Comparison of ENCODE assay signal across 8 mouse cellular contexts in the genomic region with DNA sequence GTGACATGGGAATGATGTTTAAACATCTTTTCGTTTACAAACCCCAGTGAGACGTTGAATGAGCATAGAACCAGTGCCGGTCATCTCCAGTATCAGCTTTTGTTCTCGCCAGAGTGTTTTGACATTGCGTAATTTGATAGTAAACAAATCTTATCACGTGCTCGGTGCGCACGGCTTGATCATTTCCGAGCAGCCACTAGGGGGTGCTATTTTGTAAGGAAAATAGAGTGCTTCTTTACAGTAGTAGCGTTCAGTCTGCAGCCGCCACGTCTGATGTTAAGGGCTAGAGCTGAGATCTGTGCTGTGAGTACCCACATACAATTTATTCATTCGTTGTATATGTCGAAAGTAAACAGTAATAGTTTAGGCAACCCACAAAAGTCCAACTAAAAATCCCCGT.
A peak's percentile ranks its signal among the peaks of the same experiment; 100 is the strongest.
DNase-seq lines count a peak whose midpoint lies in the region; ATAC-seq lines count a peak whose summit lies in the region.

No protein-coding gene starts in this region.

- H3K27ac ChIP-seq in hindbrain, embryonic 11.5 days (ENCODE audit: low read depth, low read length), result no peak overlapping the region
- H3K27ac ChIP-seq in lung, embryonic 15.5 days, result no peak overlapping the region

- H3K4me3 ChIP-seq in hindbrain, embryonic 11.5 days (ENCODE audit: low read depth, low read length), result no peak overlapping the region
- peak overlapping the region; percentile 14; the same call in 1 of the 2 replicates for H3K4me3 ChIP-seq in lung, embryonic 15.5 days

- H3K4me2 ChIP-seq in hindbrain, embryonic 11.5 days (replicated peaks; ENCODE audit: low read depth, low read length), result 0 out of 2 replicates have a peak overlapping the region, but pooled peaks have one; percentile 3
- peak overlapping the region; percentile 32; the same call in 1 of the 2 replicates for H3K4me2 ChIP-seq in lung, embryonic 15.5 days

- no peaks in the 10 kb centered on the region for H3K9me3 ChIP-seq in hindbrain, embryonic 11.5 days (ENCODE audit: control insufficient read depth, low read length)
- H3K9me3 ChIP-seq in lung, embryonic 15.5 days, result no peaks in the 10 kb centered on the region

- H3K4me1 ChIP-seq in hindbrain, embryonic 11.5 days (replicated peaks; ENCODE audit: control insufficient read depth, insufficient read depth, low read length), result no peaks in the 10 kb centered on the region
- H3K4me1 ChIP-seq in lung, embryonic 15.5 days, result no peaks in the 10 kb centered on the region

- 4% methylated on average over 16 of the region's 16 CpGs for WGBS in hindbrain, embryonic 11.5 days
- WGBS in lung, embryonic 15.5 days, result 3% methylated on average over 16 of the region's 16 CpGs

- ATAC-seq in hindbrain, embryonic 11.5 days (ENCODE audit: low FRiP score), result peak; percentile 78; the same call in 1 of the 2 replicates
- ATAC-seq in lung, embryonic 15.5 days (ENCODE audit: borderline replicate concordance, extremely low read depth, low FRiP score, low TSS enrichment), result peak; percentile 76; the same call in 1 of the 2 replicates

- no peak overlapping the region for H3K9ac ChIP-seq in hindbrain, embryonic 11.5 days (ENCODE audit: low read depth, low read length)
- no peak overlapping the region for H3K9ac ChIP-seq in lung, embryonic 15.5 days

- H3K36me3 ChIP-seq in hindbrain, embryonic 11.5 days (ENCODE audit: control insufficient read depth, insufficient read depth, low read length), result no peaks in the 10 kb centered on the region
- no peaks in the 10 kb centered on the region for H3K36me3 ChIP-seq in lung, embryonic 15.5 days

- peak; percentile 89 for DNase-seq in NIH3T3 (ENCODE audit: low read depth)
- DNase-seq in cerebellum, adult 9-11 months, result peak; percentile 51
- DNase-seq in frontal cortex, postnatal 14 days (ENCODE audit: low spot score in 2 of 2), result peak; percentile 59 to 73
- DNase-seq in hindbrain, embryonic 11.5 days (ENCODE audit: low spot score), result peak; percentile 87
- peak; percentile 74 to 85 for DNase-seq in layer of hippocampus, adult 8-10 months (ENCODE audit: low spot score in 2 of 2)
- DNase-seq in ovary, postnatal 14 days (ENCODE audit: low spot score), result peak; percentile 73
- DNase-seq in thymus, postnatal 36 days, result peak; percentile 10 to 16

- H3K27me3 ChIP-seq in hindbrain, embryonic 11.5 days (ENCODE audit: control insufficient read depth, insufficient read depth, low read length), result no peaks in the 10 kb centered on the region
- H3K27me3 ChIP-seq in lung, embryonic 15.5 days, result no peaks in the 10 kb centered on the region

Comparison
In these comparisons a context has a peak if more than half of its experiments do, and no peak if none do; other contexts are left out.
1. DNase-seq: peak in every context shown above with its lines; median percentile 89 in NIH3T3; 87 in hindbrain, embryonic 11.5 days; 80 in layer of hippocampus, adult 8-10 months; 73 in ovary, postnatal 14 days; 66 in frontal cortex, postnatal 14 days; 51 in cerebellum, adult 9-11 months; 13 in thymus, postnatal 36 days.